Mouse (Mus musculus) heart, postnatal 0 days (tissue): ENCODE results near the gene Cnpy1. TPM values are rescaled to one million over a fixed set of nuclear protein-coding genes. Genes with fewer than 3 reads are reported as not detected.

Experiments
- ATAC-seq: fragments of 200-750 bp; cut with Nextera tagmentation; 2 replicates; pipeline ENCODE4 v1.8.0; 2017; ENCODE audit warnings: low read depth, moderate number of reproducible peaks, moderate library complexity; ENCODE audit not compliant: insufficient read depth
- DNase-seq: peaks from one replicate; pipeline ENCODE4 v3.0.0-alpha.2; 2016; ENCODE audit warnings: low spot score
- H3K27ac ChIP-seq: fragments of 300-500 bp; sonication (generic); 2 replicates; pipeline ENCODE4 v1.5.1; 2014; ENCODE audit warnings: low read depth, mild to moderate bottlenecking
- H3K27me3 ChIP-seq: fragments of 300-500 bp; sonication (generic); 2 replicates; pipeline ENCODE4 v1.6.1; 2014; ENCODE audit warnings: low read length, mixed read lengths; ENCODE audit not compliant: control insufficient read depth, insufficient read depth
- H3K36me3 ChIP-seq: fragments of 300-500 bp; sonication (generic); replicated peaks from 2 replicates; pipeline ENCODE4 v1.6.1; 2014; ENCODE audit warnings: low read length, mixed read lengths; ENCODE audit not compliant: control insufficient read depth, insufficient read depth
- H3K4me1 ChIP-seq: fragments of 300-500 bp; sonication (generic); 2 replicates; pipeline ENCODE4 v1.6.1; 2014; ENCODE audit warnings: antibody characterized with exemption; ENCODE audit not compliant: control insufficient read depth, insufficient read depth
- H3K4me2 ChIP-seq: fragments of 300-500 bp; sonication (generic); 2 replicates; pipeline ENCODE4 v1.6.1; 2014; ENCODE audit warnings: low read depth, mild to moderate bottlenecking, low read length, moderate library complexity
- H3K4me3 ChIP-seq: fragments of 300-500 bp; sonication (generic); 2 replicates; pipeline ENCODE4 v1.5.1; 2014; ENCODE audit warnings: low read depth, low read length
- H3K9ac ChIP-seq: fragments of 300-500 bp; sonication (generic); replicated peaks from 2 replicates; pipeline ENCODE4 v1.6.1; 2014; ENCODE audit warnings: low read depth, low read length, mixed read lengths
- H3K9me3 ChIP-seq: fragments of 300-500 bp; sonication (generic); replicated peaks from 2 replicates; pipeline ENCODE4 v1.6.1; 2016; ENCODE audit warnings: low read length; ENCODE audit not compliant: control insufficient read depth
- CTCF ChIP-seq: IDR thresholded peaks from 2 replicates; pipeline ENCODE4 v1.5.1; 2016; ENCODE audit warnings: antibody characterized with exemption, control low read depth, low read depth
- EP300 ChIP-seq: IDR thresholded peaks from 2 replicates; pipeline ENCODE4 v1.6.1; 2016; ENCODE audit warnings: antibody characterized with exemption, low read depth
- WGBS: fragments of 180-500 bp; shearing (Covaris S2); extraction: QIAGEN DNeasy Blood & Tissue Kit; methylation state at CpG from one replicate; pipeline ENCODE4 v1.1.7; 2014; 5-methylcytosine and 5-hydroxymethylcytosine counted together
- polyA plus RNA-seq: library from polyadenylated mRNA; unstranded; fragments of >200 nt; fragmentation: Nextera tagmentation; extraction: Ambion mirVana; gene quantifications from 2 replicates; pipeline ENCODE4 v1.2.1, GENCODE M21; 2015
- total RNA-seq: library from RNA; depleted of rRNA; stranded (reverse); fragments of >200 nt; gene quantifications from 2 replicates; pipeline ENCODE4 v1.2.3, GENCODE M21; 2014; ENCODE audit warnings: low replicate concordance

Gene Cnpy1
- total and polyA plus RNA-seq, 2 experiments from 2014 or later, result not detected

GRCm38 (mm10) chr5:28289111-28289510 is 43.5 kb upstream of the Cnpy1 start:
- Histone ChIP-seq H3K36me3 (no peaks in the 10 kb centered on the region), H3K9me3 (no peaks in the 10 kb centered on the region), H3K9ac (no peak overlapping the region), H3K27ac (no peak overlapping the region), H3K4me2 (no peak overlapping the region), H3K4me3 (no peak overlapping the region), H3K4me1 (no peaks in the 10 kb centered on the region), H3K27me3 (0 out of 2 replicates have a peak, but pooled peaks cover 4% of the 10 kb centered on the region)
- DNase-seq (no peak), ATAC-seq (no peak)
- WGBS, result 33% methylated on average over 3 of the region's 3 CpGs
- TF ChIP-seq EP300 (no peak), CTCF (no peak)

- WGBS, result 62% methylated on average over 2 of the region's 2 CpGs
- H3K9ac ChIP-seq, result no peak overlapping the region
- no peak overlapping the region for H3K27ac ChIP-seq
- no peaks in the 10 kb centered on the region for H3K9me3 ChIP-seq
- DNase-seq (no peak), ATAC-seq (no peak)
- H3K36me3 ChIP-seq, result no peaks in the 10 kb centered on the region
- no peak for TF ChIP-seq CTCF
- no peak for TF ChIP-seq EP300
- H3K27me3 ChIP-seq, result no peaks in the 10 kb centered on the region
- H3K4me1 ChIP-seq, result no peaks in the 10 kb centered on the region
- no peak overlapping the region for H3K4me2 ChIP-seq
- H3K4me3 ChIP-seq, result no peak overlapping the region
Observed at GRCm38 (mm10) chr5:28277279-28277678, 31.7 kb upstream of the Cnpy1 start.

- Histone ChIP-seq H3K9me3 (no peaks in the 10 kb centered on the region), H3K27me3 (no peaks in the 10 kb centered on the region), H3K4me2 (no peak overlapping the region), H3K36me3 (no peaks in the 10 kb centered on the region), H3K4me1 (no peaks in the 10 kb centered on the region), H3K9ac (no peak overlapping the region), H3K27ac (no peak overlapping the region), H3K4me3 (no peak overlapping the region)
- TF ChIP-seq CTCF (no peak), EP300 (no peak)
- ATAC-seq (no peak), DNase-seq (no peak)
- WGBS, result 44% methylated on average over 2 of the region's 2 CpGs
Observed at GRCm38 (mm10) chr5:28272836-28273235, 27.2 kb upstream of the Cnpy1 start.

GRCm38 (mm10) chr5:28269469-28269991 is 23.9 kb upstream of the Cnpy1 start:
- ATAC-seq, result no peak
- Histone ChIP-seq H3K4me2 (no peak overlapping the region), H3K4me3 (no peak overlapping the region), H3K36me3 (no peaks in the 10 kb centered on the region), H3K9me3 (no peaks in the 10 kb centered on the region), H3K27me3 (no peaks in the 10 kb centered on the region), H3K9ac (no peak overlapping the region), H3K27ac (no peak overlapping the region), H3K4me1 (no peaks in the 10 kb centered on the region)
- TF ChIP-seq EP300 (no peak), CTCF (no peak)
- 40% methylated on average over 6 of the region's 6 CpGs for WGBS
- no peak for DNase-seq

GRCm38 (mm10) chr5:28267576-28267975 is 22.0 kb upstream of the Cnpy1 start:
- ATAC-seq (no peak), DNase-seq (no peak)
- Histone ChIP-seq H3K27ac (no peak overlapping the region), H3K9me3 (no peaks in the 10 kb centered on the region), H3K9ac (no peak overlapping the region), H3K4me3 (no peak overlapping the region), H3K27me3 (no peaks in the 10 kb centered on the region), H3K4me1 (no peaks in the 10 kb centered on the region), H3K36me3 (no peaks in the 10 kb centered on the region), H3K4me2 (no peak overlapping the region)
- 26% methylated on average over 2 of the region's 2 CpGs for WGBS
- TF ChIP-seq CTCF (no peak), EP300 (no peak)

- no peak for TF ChIP-seq CTCF
- TF ChIP-seq EP300, result no peak
- DNase-seq (no peak), ATAC-seq (no peak)
- no peak overlapping the region for H3K4me2 ChIP-seq
- H3K36me3 ChIP-seq, result no peaks in the 10 kb centered on the region
- no peaks in the 10 kb centered on the region for H3K9me3 ChIP-seq
- no peak overlapping the region for H3K4me3 ChIP-seq
- H3K27me3 ChIP-seq, result no peaks in the 10 kb centered on the region
- no peak overlapping the region for H3K9ac ChIP-seq
- no peaks in the 10 kb centered on the region for H3K4me1 ChIP-seq
- no peak overlapping the region for H3K27ac ChIP-seq
Observed at GRCm38 (mm10) chr5:28265653-28266052, 20.0 kb upstream of the Cnpy1 start.
